Mouse (Mus musculus): ENCODE data around the gene Lman1l. TPM values are rescaled to one million over a fixed set of nuclear protein-coding genes. Genes with fewer than 3 reads are reported as not detected.

Gene Lman1l
- total RNA-seq, 2 experiments from 2014 or later = not detected

DNA sequence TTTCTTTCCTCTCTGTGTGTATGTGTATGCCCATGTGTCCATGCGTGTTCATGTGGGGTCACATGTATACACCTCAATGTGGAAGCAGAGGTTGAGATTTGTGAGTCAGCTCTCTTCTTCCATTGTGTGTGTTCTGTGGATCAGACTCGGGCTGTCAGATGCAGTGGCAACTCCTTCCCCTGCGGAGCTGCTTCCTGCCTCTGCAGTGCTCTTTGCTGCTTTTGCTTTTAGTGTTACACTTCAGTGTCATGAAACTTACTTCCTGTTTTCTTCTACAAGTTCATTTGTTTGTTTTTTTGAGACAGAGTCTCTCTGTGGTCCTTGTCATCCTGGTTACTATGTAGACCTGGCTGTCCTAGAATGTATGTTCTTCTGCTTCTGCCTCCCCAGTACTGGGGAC lies 35.6 kb downstream of the Lman1l start:
- DNase-seq (ENCODE audit: low spot score in 2 of 2) = no peak

- DNase-seq (ENCODE audit: low spot score in 2 of 2) = no peak
These were observed 43.3 kb downstream of the Lman1l start for GRCm38 (mm10) chr9:57577144-57577849.

DNA sequence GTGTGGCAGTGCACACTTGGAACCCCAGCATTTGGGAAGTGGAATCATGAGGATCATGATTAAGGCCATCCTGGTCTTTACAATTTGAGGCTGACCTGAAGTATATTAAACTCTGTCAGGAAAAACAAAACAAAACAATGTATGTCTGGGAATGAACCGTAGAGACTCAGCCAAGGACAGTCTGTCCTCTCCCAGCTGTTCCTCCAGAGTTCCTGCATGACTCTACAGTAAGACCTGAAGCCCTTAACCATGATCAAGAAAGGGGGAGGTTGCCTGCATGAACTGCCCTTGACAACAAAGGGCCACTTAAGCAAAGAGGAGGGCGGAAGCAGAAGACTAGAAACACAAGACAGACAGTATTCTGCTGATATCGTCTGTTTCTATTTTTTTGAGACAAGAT lies 45.0 kb downstream of the Lman1l start:
- no peak for DNase-seq (ENCODE audit: low spot score in 2 of 2)

GRCm38 (mm10) chr9:57574397-57574796 lies 46.2 kb downstream of the Lman1l start:
- no peak for DNase-seq (ENCODE audit: low spot score in 2 of 2)

- no peak for DNase-seq (ENCODE audit: low spot score in 2 of 2)
These were observed 52.1 kb downstream of the Lman1l start for GRCm38 (mm10) chr9:57568500-57568899.

DNA sequence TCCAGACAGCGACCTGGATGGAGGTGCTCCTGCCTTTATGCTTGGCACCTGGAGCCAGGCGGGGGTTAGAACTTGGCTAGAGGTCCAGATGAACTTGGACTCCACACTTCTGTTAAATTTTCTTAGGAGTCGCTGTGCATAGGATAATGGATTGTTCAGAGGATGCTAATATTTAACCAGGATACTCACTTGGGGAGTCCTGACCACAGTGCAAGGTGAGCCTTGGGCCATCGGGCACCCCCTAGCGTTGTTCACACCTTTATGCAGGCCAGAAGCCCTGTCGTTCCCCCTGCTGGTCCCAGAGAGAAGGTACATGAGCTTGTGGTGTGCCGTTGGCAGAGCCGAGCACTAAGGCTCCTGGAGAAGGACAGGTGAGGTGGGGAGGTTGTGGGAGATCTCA lies 53.7 kb downstream of the Lman1l start:
- DNase-seq (ENCODE audit: low spot score in 2 of 2) = no peak

DNA sequence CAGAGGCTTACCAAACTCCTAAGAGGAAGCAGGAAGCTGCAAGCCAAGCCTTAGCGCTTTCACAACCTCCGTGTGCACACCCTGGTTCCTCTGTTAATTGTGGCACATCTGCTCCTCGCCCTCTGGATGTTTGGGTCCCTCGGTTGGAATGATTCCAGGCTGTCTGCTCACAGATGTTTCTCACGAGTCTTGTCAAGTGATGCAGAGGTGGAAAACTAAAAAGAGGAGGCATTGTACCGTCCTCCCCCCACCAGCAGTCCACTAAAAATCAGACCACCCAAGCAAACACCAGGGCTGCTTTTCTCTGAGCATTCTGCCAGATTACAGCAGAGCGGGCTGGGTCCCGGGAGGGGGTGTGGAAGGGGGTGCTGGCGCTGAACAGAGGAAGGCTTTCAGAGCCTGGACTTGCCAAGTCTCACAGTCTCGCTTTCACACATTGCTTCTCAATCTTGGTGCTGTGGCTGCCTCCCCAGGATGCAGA lies 54.8 kb downstream of the Lman1l start:
- DNase-seq (ENCODE audit: low spot score in 2 of 2) = no peak

GRCm38 (mm10) chr9:57564609-57565008 lies 56.0 kb downstream of the Lman1l start:
- no peak for DNase-seq (ENCODE audit: low spot score in 2 of 2)

DNA sequence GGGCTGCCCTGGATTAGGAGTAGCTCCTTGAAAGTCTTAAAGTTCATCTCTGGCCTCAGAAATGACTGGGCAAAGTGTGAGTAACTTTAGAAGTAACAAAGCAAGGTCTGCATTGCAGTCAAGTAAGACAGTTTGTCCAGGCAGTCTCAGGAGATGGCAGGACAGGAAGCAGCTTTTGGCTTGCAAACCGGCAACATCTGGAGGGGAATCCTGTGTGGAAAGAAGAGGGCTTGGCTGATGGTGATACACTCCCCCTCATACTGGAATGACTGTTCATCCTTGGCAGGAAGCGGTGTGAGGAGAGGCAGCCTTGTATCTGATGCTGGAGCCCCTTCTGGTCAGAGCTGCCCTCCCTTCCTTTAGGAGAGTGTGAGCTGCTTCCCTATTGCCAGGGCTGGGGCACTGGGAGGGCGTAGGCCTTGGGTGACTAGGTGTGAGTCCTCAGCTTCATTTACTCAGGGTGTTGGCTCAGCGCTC lies 57.6 kb downstream of the Lman1l start:
- no peak for DNase-seq (ENCODE audit: low spot score in 2 of 2)

DNA sequence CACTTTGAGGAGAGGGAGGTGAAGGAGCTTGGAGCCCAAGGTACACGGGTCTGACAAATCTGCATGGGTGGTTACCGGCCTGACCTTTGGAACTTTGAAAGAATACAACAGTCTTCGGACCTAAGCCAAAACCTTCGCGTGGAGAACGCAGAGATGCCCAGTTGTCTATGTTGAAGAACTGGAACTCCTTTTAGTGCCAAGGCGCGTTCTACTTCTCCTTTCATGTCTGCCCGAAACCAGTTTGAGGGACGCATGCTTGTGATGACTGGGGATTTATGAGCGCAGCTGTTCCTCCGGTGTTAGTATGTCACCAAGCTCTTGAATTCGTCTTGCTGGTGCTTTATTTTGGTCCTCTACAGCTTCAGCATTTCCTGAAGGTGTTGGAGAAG lies 58.9 kb downstream of the Lman1l start:
- no peak for DNase-seq (ENCODE audit: low spot score in 2 of 2)

GRCm38 (mm10) chr9:57560861-57561710 lies 59.5 kb downstream of the Lman1l start, which contains the start of gene Scamp2:
Gene Scamp2 (plus strand): TSS chr9:57560943.
- peak; percentile 66 to 85 for DNase-seq (ENCODE audit: low spot score in 2 of 2)

- no peak for DNase-seq (ENCODE audit: low spot score in 2 of 2)
These were observed 60.3 kb downstream of the Lman1l start for GRCm38 (mm10) chr9:57560263-57560662.

DNA sequence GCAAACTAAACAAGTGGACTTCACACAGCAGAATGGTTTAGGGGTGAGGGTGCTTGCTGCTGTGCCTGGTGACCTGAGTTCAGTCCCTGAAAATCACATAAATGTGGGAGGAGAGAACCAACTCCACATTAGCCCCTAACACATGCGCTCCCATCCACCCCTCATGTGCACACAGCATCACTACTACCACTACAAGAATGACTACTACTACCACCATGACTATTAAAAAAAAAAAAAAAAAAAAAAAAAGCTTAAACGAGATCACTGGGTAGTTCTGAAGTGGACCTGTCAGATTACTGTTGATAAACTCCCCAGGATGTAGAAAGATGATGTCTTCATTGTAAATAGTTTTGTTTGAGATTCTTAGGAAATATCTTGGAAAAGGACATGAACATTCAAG lies 61.0 kb downstream of the Lman1l start:
- no peak for DNase-seq (ENCODE audit: low spot score in 2 of 2)

DNA sequence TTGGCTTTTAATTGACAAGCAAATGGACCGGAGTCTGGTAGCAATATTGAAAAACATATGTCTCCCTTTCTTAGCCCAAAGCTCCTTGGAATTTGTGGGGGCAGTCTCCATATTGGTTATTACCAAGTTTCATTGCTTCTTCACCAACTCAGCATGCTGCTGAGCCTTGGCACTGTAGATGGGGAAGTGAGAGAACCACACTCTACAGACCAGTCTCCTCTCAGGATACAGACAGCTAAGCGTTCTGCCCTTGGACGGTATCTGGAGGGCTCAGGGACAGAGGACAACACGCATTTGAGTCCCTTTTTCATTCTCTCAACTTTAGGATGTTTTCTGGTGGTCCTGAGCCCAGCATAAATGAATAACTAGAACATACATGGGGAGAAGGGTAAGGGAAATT lies 61.9 kb downstream of the Lman1l start:
- DNase-seq (ENCODE audit: low spot score in 2 of 2) = no peak

- DNase-seq (ENCODE audit: low spot score in 2 of 2) = no peak
These were observed 63.4 kb downstream of the Lman1l start for GRCm38 (mm10) chr9:57557215-57557614.

Other genes starting within 250 kb of the Lman1l start
- 10 to 100 TPM; 22.4 to 25.1 TPM for gene Ppcdc, start 180.7 kb downstream of the Lman1l start, total RNA-seq (2021)
- gene Scamp5, start 152.7 kb downstream of the Lman1l start, total RNA-seq (2021) = 10 to 100 TPM; 27.7 to 29.8 TPM
- gene Rpp25, start 116.7 kb downstream of the Lman1l start, total RNA-seq (2021) = 1 to 10 TPM; 6.2 to 6.9 TPM
- 100 to 1,000 TPM; 381 to 426 TPM for gene Cox5a, start 99.5 kb downstream of the Lman1l start, total RNA-seq (2021)
- 10 to 100 TPM; 23.5 to 27.3 TPM for gene Fam219b, start 83.2 kb downstream of the Lman1l start, total RNA-seq (2021)
- gene Mpi, start 68.0 kb downstream of the Lman1l start, total RNA-seq (2021) = 10 to 100 TPM; 50.7 to 55.7 TPM
- gene Scamp2, start 59.8 kb downstream of the Lman1l start, total RNA-seq (2021) = 10 to 100 TPM; 63.4 to 72.2 TPM
- gene Ulk3, start 31.3 kb downstream of the Lman1l start, total RNA-seq (2021) = 10 to 100 TPM; 23.4 to 29.2 TPM
- gene Cplx3, start 14.5 kb downstream of the Lman1l start, total RNA-seq (2021) = not detected
- 10 to 100 TPM; 91.3 to 92.4 TPM for gene Csk, start 32.9 kb upstream of the Lman1l start, total RNA-seq (2021)
- 1 to 10 TPM in 1 of 2 experiments, not detected in 1; 8.7 TPM for gene Cyp1a2, start 62.9 kb upstream of the Lman1l start, total RNA-seq (2021)
- gene Cyp1a1, start 67.2 kb upstream of the Lman1l start, total RNA-seq (2021) = under 1 TPM in 1 of 2 experiments, not detected in 1; 0.31 TPM
- gene Edc3, start 87.8 kb upstream of the Lman1l start, total RNA-seq (2021) = 10 to 100 TPM; 19.0 to 20.4 TPM
- gene Clk3, start 145.1 kb upstream of the Lman1l start, total RNA-seq (2021) = 10 to 100 TPM; 72.6 to 82.5 TPM
- 1 to 10 TPM; 4.1 to 6.3 TPM for gene Arid3b, start 216.0 kb upstream of the Lman1l start, total RNA-seq (2021)